Mouse (Mus musculus) midbrain, postnatal 0 days (tissue): ENCODE measurements around the gene Crb2. TPM values are rescaled to one million over a fixed set of nuclear protein-coding genes. Genes with fewer than 3 reads are reported as not detected.

Experiments used
- ATAC-seq: fragments of 200-750 bp; cut with Nextera tagmentation; 2 replicates; pipeline ENCODE4 v1.8.0; 2017; ENCODE audit warnings: moderate number of reproducible peaks, mild to moderate bottlenecking, moderate TSS enrichment, moderate library complexity; ENCODE audit not compliant: low FRiP score
- DNase-seq: peaks from one replicate; pipeline ENCODE4 v3.0.0-alpha.2; 2015; ENCODE audit warnings: low spot score
- H3K27ac ChIP-seq: fragments of 300-500 bp; sonication (generic); 2 replicates; pipeline ENCODE4 v1.5.1; 2014; ENCODE audit warnings: low read depth, mild to moderate bottlenecking, low read length, mixed read lengths
- H3K27me3 ChIP-seq: fragments of 300-500 bp; sonication (generic); 2 replicates; pipeline ENCODE4 v1.6.1; 2014; ENCODE audit warnings: low read length, control low read depth, mixed read lengths; ENCODE audit not compliant: insufficient read depth
- H3K36me3 ChIP-seq: fragments of 300-500 bp; sonication (generic); 2 replicates; pipeline ENCODE4 v1.6.1; 2014; ENCODE audit warnings: low read length, control low read depth, mixed read lengths; ENCODE audit not compliant: insufficient read depth
- H3K4me1 ChIP-seq: fragments of 300-500 bp; sonication (generic); 2 replicates; pipeline ENCODE4 v1.6.1; 2014; ENCODE audit warnings: mild to moderate bottlenecking, control low read depth, antibody characterized with exemption, low read length, mixed read lengths; ENCODE audit not compliant: insufficient read depth
- H3K4me2 ChIP-seq: fragments of 300-500 bp; sonication (generic); 2 replicates; pipeline ENCODE4 v1.6.1; 2014; ENCODE audit warnings: low read depth, mild to moderate bottlenecking, low read length, mixed read lengths; ENCODE audit not compliant: poor library complexity, severe bottlenecking
- H3K4me3 ChIP-seq: fragments of 300-500 bp; sonication (generic); 2 replicates; pipeline ENCODE4 v1.5.1; 2014; ENCODE audit warnings: low read depth, mild to moderate bottlenecking, low read length, moderate library complexity
- H3K9ac ChIP-seq: fragments of 300-500 bp; sonication (generic); replicated peaks from 2 replicates; pipeline ENCODE4 v1.6.1; 2014; ENCODE audit warnings: mild to moderate bottlenecking, low read length, moderate library complexity, mixed read lengths; ENCODE audit not compliant: poor library complexity, severe bottlenecking
- H3K9me3 ChIP-seq: fragments of 300-500 bp; sonication (generic); 2 replicates; pipeline ENCODE4 v1.6.1; 2016; ENCODE audit warnings: low read length, control low read depth
- CTCF ChIP-seq: IDR thresholded peaks from 2 replicates; pipeline ENCODE4 v1.5.1; 2016; ENCODE audit warnings: antibody characterized with exemption, mild to moderate bottlenecking
- WGBS: fragments of 180-500 bp; shearing (Covaris S2); extraction: QIAGEN DNeasy Blood & Tissue Kit; methylation state at CpG from one replicate; pipeline ENCODE4 v1.1.7; 2014; 5-methylcytosine and 5-hydroxymethylcytosine counted together
- polyA plus RNA-seq: library from polyadenylated mRNA; unstranded; fragments of >200 nt; fragmentation: Nextera tagmentation; extraction: Ambion mirVana; gene quantifications from 2 replicates; pipeline ENCODE4 v1.2.1, GENCODE M21; 2015
- total RNA-seq: library from RNA; depleted of rRNA; stranded (reverse); fragments of >200 nt; gene quantifications from 2 replicates; pipeline ENCODE4 v1.2.3, GENCODE M21; 2014

The Crb2 gene
- total and polyA plus RNA-seq, 2 experiments from 2014 or later, result 1.7 to 4.8 TPM

DNA sequence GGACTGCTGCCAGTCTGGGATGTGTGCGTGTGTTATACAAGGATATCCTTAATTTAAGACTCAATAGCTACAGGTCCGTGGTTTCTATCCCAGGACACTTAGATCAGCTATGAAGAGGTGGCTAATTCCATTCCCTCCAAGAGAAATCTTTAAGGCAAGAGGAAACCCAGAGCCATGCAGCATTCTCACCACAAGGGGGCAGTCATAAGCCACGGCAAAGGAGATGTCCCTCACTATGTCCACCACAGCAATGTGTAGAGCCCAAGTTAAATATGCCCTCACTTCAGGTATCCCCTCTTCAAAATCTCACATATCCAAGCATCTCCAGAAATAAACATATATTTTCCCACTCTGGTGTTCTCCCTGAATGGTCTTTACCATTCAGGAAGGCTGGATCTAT is 39.6 kb downstream of the Crb2 start:
- no peaks in the 10 kb centered on the region for H3K27me3 ChIP-seq
- H3K4me1 ChIP-seq, result no peaks in the 10 kb centered on the region; the same call in 1 of the 2 replicates
- no peaks in the 10 kb centered on the region for H3K9me3 ChIP-seq
- DNase-seq, result peak; percentile 83
- peak; percentile 99 for TF ChIP-seq CTCF
- H3K27ac ChIP-seq, result no peak overlapping the region
- H3K4me2 ChIP-seq, result no peak overlapping the region
- ATAC-seq, result peak; percentile 56; the same call in 1 of the 2 replicates
- no peak overlapping the region for H3K9ac ChIP-seq
- H3K4me3 ChIP-seq, result no peak overlapping the region
- WGBS, result 16% methylated on average over 3 of the region's 3 CpGs
- H3K36me3 ChIP-seq, result peaks cover 13% of the 10 kb centered on the region

DNA sequence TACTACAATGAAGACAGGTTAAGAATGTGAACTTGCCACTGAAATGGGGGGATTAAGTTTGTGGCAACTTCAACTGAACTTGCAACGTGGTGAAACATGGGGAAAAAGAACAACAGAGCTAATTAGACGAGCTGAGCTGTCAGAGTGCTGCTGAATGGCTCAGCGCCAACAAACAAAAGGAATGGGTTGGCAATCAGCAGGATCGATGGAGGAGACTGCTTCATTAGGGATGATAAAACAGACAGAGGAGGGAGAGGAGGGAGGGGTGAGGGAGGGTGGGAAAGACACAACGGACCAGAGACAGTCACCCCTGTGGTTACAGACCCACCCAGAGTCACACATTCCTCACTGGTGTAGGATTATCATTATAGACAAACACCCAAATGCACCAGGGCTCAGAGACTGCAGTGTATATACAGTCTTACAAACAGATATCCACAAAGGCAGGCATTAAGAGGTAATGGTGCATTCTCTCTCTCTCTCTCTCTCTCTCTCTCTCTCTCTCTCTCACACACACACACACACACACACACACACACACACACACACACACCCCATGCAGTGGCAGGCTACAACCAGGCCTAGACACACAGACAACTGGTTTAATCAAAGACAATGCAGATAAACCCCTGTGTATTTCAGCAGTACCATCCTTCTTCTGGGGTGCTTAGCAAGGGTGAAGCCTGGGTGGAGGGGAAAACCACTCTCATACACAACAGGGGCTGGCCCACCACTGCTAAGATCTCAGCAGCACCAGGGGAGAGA is 42.9 kb downstream of the Crb2 start:
- no peak overlapping the region for H3K27ac ChIP-seq
- H3K9me3 ChIP-seq, result no peaks in the 10 kb centered on the region
- no peaks in the 10 kb centered on the region for H3K27me3 ChIP-seq
- DNase-seq, result peak; percentile 51
- H3K4me2 ChIP-seq, result no peak overlapping the region
- no peak for ATAC-seq
- H3K9ac ChIP-seq, result no peak overlapping the region
- TF ChIP-seq CTCF, result no peak
- H3K4me3 ChIP-seq, result no peak overlapping the region
- peaks cover 5% of the 10 kb centered on the region; the same call in 1 of the 2 replicates for H3K36me3 ChIP-seq
- 11% methylated on average over 5 of the region's 5 CpGs for WGBS
- H3K4me1 ChIP-seq, result no peaks in the 10 kb centered on the region; the same call in 1 of the 2 replicates

DNA sequence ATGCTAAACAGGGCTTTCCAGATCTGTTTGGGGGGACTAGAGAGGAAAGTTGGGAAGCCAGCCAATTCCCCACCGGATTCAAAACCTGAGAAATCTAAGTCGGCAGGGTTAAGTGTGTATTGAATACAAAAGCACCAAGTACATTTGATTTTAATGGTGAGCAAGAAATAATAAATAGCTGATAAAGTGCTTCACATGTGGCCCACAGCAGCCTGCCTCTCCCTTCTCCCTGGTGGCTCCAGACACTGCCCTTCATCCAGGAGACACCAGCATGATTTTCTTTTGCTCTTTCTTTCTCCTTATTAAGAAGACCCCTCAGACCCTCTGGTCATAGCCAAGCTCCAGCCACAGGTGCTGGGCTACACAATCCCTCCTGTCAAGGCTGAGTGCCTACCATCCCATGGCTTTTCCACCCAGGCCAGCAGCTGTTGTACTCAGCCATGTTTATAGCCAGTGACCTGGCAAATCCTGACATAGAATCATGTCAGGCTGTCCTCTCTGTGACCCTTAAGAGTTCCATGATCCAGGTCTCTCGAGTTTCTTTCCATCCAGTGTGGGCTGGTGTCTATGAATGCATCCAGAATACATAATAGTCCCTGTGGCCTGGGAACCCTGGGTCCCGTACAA is 43.6 kb downstream of the Crb2 start:
- Histone ChIP-seq H3K9ac (no peak overlapping the region), H3K36me3 (peaks cover 2% of the 10 kb centered on the region; the same call in 1 of the 2 replicates), H3K9me3 (no peaks in the 10 kb centered on the region), H3K4me1 (no peaks in the 10 kb centered on the region; the same call in 1 of the 2 replicates), H3K27me3 (no peaks in the 10 kb centered on the region), H3K4me2 (no peak overlapping the region), H3K4me3 (no peak overlapping the region), H3K27ac (no peak overlapping the region)
- ATAC-seq, result no peak
- 42% methylated on average over 4 of the region's 4 CpGs for WGBS
- DNase-seq, result no peak
- TF ChIP-seq CTCF, result no peak

DNA sequence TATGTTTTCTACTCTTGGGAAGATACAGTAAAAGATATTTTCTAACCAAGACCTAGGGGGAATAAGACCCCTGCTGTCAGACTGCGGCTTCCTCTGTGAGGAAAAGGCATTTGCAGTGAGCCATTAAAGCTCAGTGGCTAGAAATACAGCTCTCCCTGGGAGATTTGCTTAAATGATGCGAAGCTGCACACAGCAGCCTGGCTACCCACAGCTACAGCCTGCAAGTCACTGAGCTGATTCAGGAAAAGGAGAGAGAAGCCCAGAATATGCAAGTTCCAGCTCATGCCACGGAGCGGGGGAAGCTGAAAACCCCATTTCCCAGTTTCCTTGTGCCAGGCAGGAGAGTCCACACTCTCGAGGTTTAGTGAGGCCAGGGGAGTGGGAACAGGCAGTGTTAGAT is 46.1 kb downstream of the Crb2 start:
- no peak for TF ChIP-seq CTCF
- 54% methylated on average over 5 of the region's 5 CpGs for WGBS
- ATAC-seq, result no peak
- no peak for DNase-seq
- H3K4me1 ChIP-seq, result no peaks in the 10 kb centered on the region; the same call in 1 of the 2 replicates
- no peak overlapping the region for H3K27ac ChIP-seq
- no peak overlapping the region for H3K9ac ChIP-seq
- H3K4me2 ChIP-seq, result no peak overlapping the region
- no peaks in the 10 kb centered on the region for H3K27me3 ChIP-seq
- H3K36me3 ChIP-seq, result no peaks in the 10 kb centered on the region
- no peaks in the 10 kb centered on the region for H3K9me3 ChIP-seq
- no peak overlapping the region for H3K4me3 ChIP-seq

DNA sequence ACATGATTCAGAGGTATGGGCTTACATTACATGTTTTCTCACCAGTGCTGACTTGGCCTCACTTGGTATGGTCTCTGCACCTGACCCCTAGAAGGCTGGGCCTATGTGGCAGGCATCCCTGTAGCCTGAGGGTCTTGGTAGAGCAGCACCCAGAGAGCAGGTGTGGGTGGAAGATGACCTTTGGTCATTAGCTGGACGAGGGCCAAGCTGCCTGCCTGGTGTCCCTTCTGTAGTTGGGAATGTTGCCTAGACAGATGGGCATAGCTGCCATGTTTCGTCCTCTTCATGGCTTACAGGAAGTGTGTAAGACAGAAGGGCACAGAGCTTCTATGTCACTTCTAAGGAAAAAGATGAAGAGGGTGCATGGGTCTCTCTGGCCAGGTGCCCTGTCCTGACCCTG is 47.8 kb downstream of the Crb2 start:
- Histone ChIP-seq H3K36me3 (no peaks in the 10 kb centered on the region; the same call in 1 of the 2 replicates), H3K4me3 (no peak overlapping the region), H3K4me2 (no peak overlapping the region), H3K27me3 (no peaks in the 10 kb centered on the region), H3K4me1 (no peaks in the 10 kb centered on the region; the same call in 1 of the 2 replicates), H3K9ac (no peak overlapping the region), H3K9me3 (no peaks in the 10 kb centered on the region), H3K27ac (no peak overlapping the region)
- DNase-seq, result no peak
- no peak for ATAC-seq
- WGBS, result 80% methylated on average over 2 of the region's 2 CpGs
- no peak for TF ChIP-seq CTCF

DNA sequence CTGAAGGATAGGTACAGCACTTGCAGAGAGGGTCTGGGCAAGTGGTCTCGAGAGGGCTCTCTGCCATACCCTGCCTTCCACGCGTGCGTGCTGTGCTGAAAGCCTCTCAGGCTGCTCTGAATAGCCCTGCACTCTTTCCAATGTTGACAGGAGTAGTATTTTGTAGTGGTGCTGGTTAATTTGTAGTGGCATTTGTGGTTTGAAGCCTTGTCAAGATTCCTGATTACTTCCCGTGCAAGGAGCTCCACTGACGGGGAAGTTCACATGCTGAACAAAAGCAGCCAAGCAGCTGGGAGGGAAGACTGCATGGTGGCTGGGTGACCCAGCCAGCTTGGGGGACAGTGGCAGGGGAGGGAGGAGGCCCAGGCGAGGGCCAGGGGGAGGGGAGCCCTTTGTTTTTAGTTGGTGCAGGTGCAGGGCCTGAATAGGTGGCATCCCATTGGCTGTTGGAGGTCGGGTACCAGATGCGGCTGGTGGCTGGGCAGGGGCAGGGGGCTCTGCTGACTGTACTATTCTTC is 53.8 kb downstream of the Crb2 start:
- Histone ChIP-seq H3K27ac (no peak overlapping the region), H3K9me3 (no peaks in the 10 kb centered on the region), H3K4me1 (peaks cover 9% of the 10 kb centered on the region; the same call in 1 of the 2 replicates), H3K36me3 (no peaks in the 10 kb centered on the region; the same call in 1 of the 2 replicates), H3K4me3 (no peak overlapping the region), H3K4me2 (no peak overlapping the region), H3K27me3 (no peaks in the 10 kb centered on the region), H3K9ac (no peak overlapping the region)
- TF ChIP-seq CTCF, result no peak
- DNase-seq (no peak), ATAC-seq (no peak; the same call in 1 of the 2 replicates)
- 23% methylated on average over 9 of the region's 9 CpGs for WGBS
